Mouse (Mus musculus) embryonic fibroblast, embryonic 13.5 days (primary cell): ENCODE measurements at regions not wholly inside any gene's neighbourhood (a gene's known extent, or its start where the extent isn't known, plus 50 kb on each side); places are given as distances from the start of the nearest gene placed in this dataset.

ENCODE experiments used
- CTCF ChIP-seq: IDR thresholded peaks from 2 replicates; pipeline ENCODE4 v1.5.1; 2011; ENCODE audit warnings: mild to moderate bottlenecking, control low read depth, low read length, moderate library complexity, borderline replicate concordance; ENCODE audit not compliant: insufficient read depth
- POLR2A ChIP-seq: IDR thresholded peaks from 2 replicates; pipeline ENCODE4 v1.6.1; 2011; ENCODE audit warnings: low read depth, mild to moderate bottlenecking, control low read depth, low read length, moderate library complexity

DNA sequence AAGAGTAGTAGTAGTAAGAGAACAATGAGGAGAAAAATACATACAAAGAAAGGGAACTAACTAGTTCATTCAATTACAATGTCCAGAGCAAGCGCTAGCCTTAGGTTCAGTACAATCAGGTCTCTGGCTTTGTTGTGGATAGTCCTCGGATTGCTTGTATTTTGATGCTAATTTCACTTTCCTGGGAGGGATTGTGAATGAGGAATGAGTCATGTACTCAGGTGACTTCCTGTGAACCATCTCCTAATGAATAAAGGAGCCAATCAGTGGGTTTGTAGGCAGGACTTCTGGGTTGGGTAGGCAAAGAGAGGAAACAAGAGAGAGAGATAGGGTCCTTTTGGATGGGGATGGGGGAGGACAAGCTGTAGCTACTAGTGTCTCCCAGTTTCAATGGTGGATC lies 253.8 kb downstream of the 1810013L24Rik start:
- TF ChIP-seq POLR2A: no peak
- no peak for TF ChIP-seq CTCF
